Mouse (Mus musculus) thymus, adult 2 months (tissue): ENCODE results near the gene Foxa1. TPM values are rescaled to one million over a fixed set of nuclear protein-coding genes. Genes with fewer than 3 reads are reported as not detected.

Source experiments
- DNase-seq: peaks from one replicate; pipeline ENCODE4 v3.0.0; 2021
- H3K27ac ChIP-seq: fragments of 200-500 bp; 2 replicates; pipeline ENCODE4 v1.5.1; 2012; ENCODE audit warnings: low read length, control low read depth; ENCODE audit not compliant: control insufficient read depth, insufficient read depth
- H3K27me3 ChIP-seq: fragments of 200-500 bp; 2 replicates; pipeline ENCODE4 v1.6.1; 2012; ENCODE audit warnings: mild to moderate bottlenecking, low read length, moderate library complexity, mixed read lengths; ENCODE audit not compliant: control insufficient read depth, insufficient read depth
- H3K36me3 ChIP-seq: fragments of 200-500 bp; 2 replicates; pipeline ENCODE4 v1.6.1; 2012; ENCODE audit warnings: mild to moderate bottlenecking, low read length, moderate library complexity; ENCODE audit not compliant: control insufficient read depth, insufficient read depth
- H3K4me1 ChIP-seq: fragments of 200-500 bp; replicated peaks from 2 replicates; pipeline ENCODE4 v1.6.1; 2012; ENCODE audit warnings: low read length; ENCODE audit not compliant: control insufficient read depth, insufficient read depth
- H3K4me3 ChIP-seq: fragments of 200-500 bp; 2 replicates; pipeline ENCODE4 v1.5.1; 2012; ENCODE audit warnings: mild to moderate bottlenecking, low read length, control low read depth, moderate library complexity; ENCODE audit not compliant: control insufficient read depth, insufficient read depth
- CTCF ChIP-seq: fragments of 200-500 bp; IDR thresholded peaks from 2 replicates; pipeline ENCODE4 v1.5.1; 2012; ENCODE audit warnings: mild to moderate bottlenecking, control low read depth, low read length, moderate library complexity, borderline replicate concordance; ENCODE audit not compliant: control insufficient read depth, poor library complexity, insufficient read depth; ENCODE audit errors: extremely low read depth
- POLR2A ChIP-seq: fragments of 200-500 bp; IDR thresholded peaks from 2 replicates; pipeline ENCODE4 v1.6.1; 2012; ENCODE audit warnings: mild to moderate bottlenecking, low read length, control low read depth, moderate library complexity; ENCODE audit not compliant: control insufficient read depth, poor library complexity, insufficient read depth; ENCODE audit errors: extremely low read depth
- WGBS: fragments of 180-500 bp; shearing (Covaris S2); methylation state at CpG from one replicate; pipeline ENCODE4 v1.1.7; 2018; 5-methylcytosine and 5-hydroxymethylcytosine counted together
- polyA plus RNA-seq: library from polyadenylated mRNA; depleted of rRNA; stranded (reverse); fragments of >200 nt; gene quantifications from 2 replicates; pipeline ENCODE4 v1.2.3, GENCODE M21; 2012

Foxa1 gene
- polyA plus RNA-seq, 1 experiment = 1.5 TPM

GRCm38 (mm10) chr12:57545371-57546241 lies 1.1 kb downstream of the Foxa1 start:
- peaks cover 26% of the 10 kb centered on the region for H3K27me3 ChIP-seq
- under 1% methylated on average over 101 of the region's 106 CpGs for WGBS
- no peak for DNase-seq

DNA sequence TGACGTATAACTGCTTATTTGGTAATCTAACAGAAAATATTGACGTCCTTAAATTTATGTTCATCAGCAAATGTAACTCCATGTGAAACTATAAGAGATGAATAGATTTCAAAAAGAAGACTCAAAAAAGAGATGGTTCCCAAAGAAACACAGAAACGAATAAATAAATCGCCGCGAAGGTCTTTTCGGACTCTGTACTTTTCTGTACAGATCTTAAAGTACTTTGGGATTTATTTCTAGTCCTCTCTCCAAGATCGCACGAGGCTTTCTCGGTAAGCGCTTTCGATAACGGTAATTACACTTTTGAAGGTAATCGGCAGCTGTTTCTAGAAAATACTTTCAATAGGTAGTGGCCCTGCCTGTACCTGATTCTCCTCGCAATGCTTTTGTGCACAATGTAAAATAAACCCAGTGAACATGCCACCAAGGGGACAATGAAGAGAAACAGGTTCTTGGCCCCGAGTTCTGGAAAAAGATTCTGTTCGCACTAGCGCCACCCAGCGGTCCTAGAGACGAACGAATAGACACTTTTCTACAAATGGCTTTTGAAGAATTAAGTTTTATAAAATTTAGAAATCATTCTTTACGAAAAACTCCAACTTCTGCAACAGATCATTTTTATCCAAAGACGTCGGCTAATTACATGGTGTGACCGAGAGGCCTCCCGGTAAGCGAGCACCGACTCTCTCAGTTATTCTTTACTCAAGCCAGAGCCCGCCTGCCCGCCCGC lies 1.9 kb downstream of the Foxa1 start:
- no peak for DNase-seq
- Histone ChIP-seq H3K27ac (no peak overlapping the region), H3K27me3 (peaks cover 21% of the 10 kb centered on the region)

More at GRCm38 (mm10) chr12:57545371-57546241, 1.1 kb downstream of the Foxa1 start:
- H3K36me3 ChIP-seq = no peaks in the 10 kb centered on the region
- no peak overlapping the region for H3K4me3 ChIP-seq
- H3K27ac ChIP-seq = no peak overlapping the region
- TF ChIP-seq CTCF (no peak), POLR2A (no peak)
- H3K4me1 ChIP-seq = peaks cover 5% of the 10 kb centered on the region

DNA sequence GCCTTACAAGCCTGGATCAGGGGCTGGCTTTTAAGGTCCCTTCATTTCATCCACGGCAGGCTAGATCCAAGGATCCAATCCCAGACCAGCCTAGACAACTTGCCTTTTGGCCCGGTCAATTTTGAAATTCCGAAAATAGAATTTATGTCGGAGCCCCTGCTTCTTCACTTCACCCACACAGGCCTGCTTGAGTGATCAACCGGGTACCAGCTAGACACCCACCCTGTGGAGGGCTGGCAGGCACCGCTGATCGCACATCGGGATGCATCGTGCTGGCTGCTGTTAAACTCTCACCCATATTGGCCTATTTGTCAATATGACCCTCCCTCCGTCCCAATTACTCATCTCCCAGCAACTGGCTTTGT lies 3.1 kb downstream of the Foxa1 start:
- Histone ChIP-seq H3K27ac (no peak overlapping the region), H3K36me3 (no peaks in the 10 kb centered on the region), H3K27me3 (peaks cover 21% of the 10 kb centered on the region), H3K4me3 (no peak overlapping the region), H3K4me1 (peaks cover 5% of the 10 kb centered on the region)
- TF ChIP-seq CTCF = no peak
- no peak for TF ChIP-seq POLR2A
- WGBS = 11% methylated on average over 10 of the region's 10 CpGs
- no peak for DNase-seq

More for the DNA sequence above, 1.9 kb downstream of the Foxa1 start:
- TF ChIP-seq CTCF = no peak
- TF ChIP-seq POLR2A = no peak
- H3K4me1 ChIP-seq = peaks cover 5% of the 10 kb centered on the region
- WGBS = 5% methylated on average over 31 of the region's 31 CpGs
- H3K36me3 ChIP-seq = no peaks in the 10 kb centered on the region
- H3K4me3 ChIP-seq = no peak overlapping the region

GRCm38 (mm10) chr12:57542746-57543626 lies 3.7 kb downstream of the Foxa1 start:
- TF ChIP-seq CTCF (no peak), POLR2A (no peak)
- DNase-seq = no peak
- Histone ChIP-seq H3K4me1 (peaks cover 5% of the 10 kb centered on the region), H3K36me3 (no peaks in the 10 kb centered on the region), H3K27me3 (peaks cover 24% of the 10 kb centered on the region), H3K27ac (no peak overlapping the region), H3K4me3 (no peak overlapping the region)
- WGBS = 14% methylated on average over 63 of the region's 63 CpGs

DNA sequence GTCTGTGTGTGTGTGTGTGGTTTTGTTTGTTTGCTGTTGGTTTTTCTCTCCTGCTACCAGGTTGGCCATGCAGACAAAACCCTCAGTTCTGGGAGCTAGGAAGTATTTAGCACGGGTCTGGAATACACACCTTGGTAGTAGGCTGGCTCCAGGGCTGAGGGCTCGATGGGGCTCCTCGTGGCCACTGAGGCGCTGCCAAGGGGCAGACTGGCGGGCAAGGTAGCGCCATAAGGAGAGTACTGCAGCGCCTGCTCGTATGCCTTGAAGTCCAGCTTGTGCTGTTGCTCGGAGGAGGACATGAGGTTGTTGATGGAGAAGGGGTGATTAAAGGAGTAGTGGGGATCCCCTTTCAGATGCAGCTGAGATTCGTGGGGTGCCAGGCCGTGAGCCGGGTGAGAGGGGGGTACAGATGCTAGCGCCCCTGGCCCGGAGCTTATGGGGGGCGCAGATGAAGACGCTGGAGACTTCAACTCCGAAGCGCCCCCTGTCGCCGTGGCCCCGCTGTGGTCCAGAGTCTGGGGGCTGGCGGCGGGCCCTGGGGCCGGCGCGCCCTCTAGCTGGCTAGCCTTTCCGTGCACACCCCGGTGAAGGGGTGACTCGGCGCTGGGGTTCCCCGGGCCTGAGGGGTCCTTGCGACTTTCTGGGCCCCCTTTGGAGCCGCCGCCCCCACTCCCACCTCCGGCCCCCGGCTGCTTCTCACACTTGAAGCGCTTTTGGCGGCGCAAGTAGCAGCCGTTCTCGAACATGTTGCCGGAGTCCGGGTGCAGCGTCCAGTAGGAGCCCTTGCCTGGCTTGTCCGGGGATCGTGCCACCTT lies 4.6 kb downstream of the Foxa1 start:
- Histone ChIP-seq H3K4me1 (peaks cover 5% of the 10 kb centered on the region), H3K27ac (no peak overlapping the region), H3K4me3 (no peak overlapping the region), H3K36me3 (no peaks in the 10 kb centered on the region), H3K27me3 (peaks cover 24% of the 10 kb centered on the region)
- TF ChIP-seq POLR2A = no peak
- TF ChIP-seq CTCF = no peak
- no peak for DNase-seq
- WGBS = 6% methylated on average over 46 of the region's 46 CpGs
